Mouse (Mus musculus) megakaryocyte, embryonic 14.5 days (primary cell): ENCODE data around the gene Dpy19l3. TPM values are rescaled to one million over a fixed set of nuclear protein-coding genes. Genes with fewer than 3 reads are reported as not detected.

Experiments used
- H3K27me3 ChIP-seq: replicated peaks from 2 replicates; pipeline ENCODE3; 2012; ENCODE audit warnings: inconsistent platforms
- H3K36me3 ChIP-seq: replicated peaks from 2 replicates; pipeline ENCODE3; 2012; ENCODE audit warnings: low read length, inconsistent platforms, mixed read lengths
- H3K4me1 ChIP-seq: 2 replicates; pipeline ENCODE4 v1.6.1; 2012; ENCODE audit warnings: inconsistent platforms
- H3K4me3 ChIP-seq: replicated peaks from 2 replicates; pipeline ENCODE3; 2012; ENCODE audit warnings: moderate library complexity, mild to moderate bottlenecking, inconsistent platforms
- H3K9me3 ChIP-seq: 2 replicates; pipeline ENCODE4 v1.6.1; 2012; ENCODE audit warnings: inconsistent platforms
- FLI1 ChIP-seq: IDR thresholded peaks from 2 replicates; pipeline ENCODE4 v1.6.1; 2012; ENCODE audit warnings: low read length, inconsistent platforms, mixed read lengths
- GATA1 ChIP-seq: IDR thresholded peaks from 3 replicates; pipeline ENCODE4 v1.6.1; 2012; ENCODE audit warnings: mixed read lengths, low read length, inconsistent platforms, borderline replicate concordance
- polyA plus RNA-seq: library from polyadenylated mRNA; stranded (reverse); fragments of >175 nt; gene quantifications from 2 replicates; pipeline ENCODE4 v1.2.3, GENCODE M21; 2012; ENCODE audit warnings: low replicate concordance; ENCODE audit not compliant: insufficient read depth

The Dpy19l3 gene
- 5.1 TPM in 1 of 2 replicates, not detected in the other for polyA plus RNA-seq

GRCm38 (mm10) chr7:35754033-35754885 is at the start of gene Dpy19l3:
TSS of gene Dpy19l3 (minus strand) at chr7:35754454.
- no peaks in the 10 kb centered on the region for H3K27me3 ChIP-seq
- peaks cover 55% of the 10 kb centered on the region for H3K4me1 ChIP-seq
- H3K4me3 ChIP-seq: peak within 1 kb of the TSS; percentile 98
- no peaks in the 10 kb centered on the region for H3K9me3 ChIP-seq
- peaks cover 24% of the 10 kb centered on the region for H3K36me3 ChIP-seq
- TF ChIP-seq FLI1 (0 out of 2 replicates have a peak, but pooled peaks have one; percentile 48), GATA1 (no peak)

GRCm38 (mm10) chr7:35802906-35803595 is 48.8 kb upstream of the Dpy19l3 start, which contains the start of gene Zfp507:
TSS of gene Zfp507 (minus strand) at chr7:35803003.
- no peak for TF ChIP-seq GATA1
- no peak for TF ChIP-seq FLI1
- Histone ChIP-seq H3K4me3 (peak within 1 kb of the TSS; percentile 95), H3K4me1 (peaks cover 26% of the 10 kb centered on the region)

GRCm38 (mm10) chr7:35802201-35802905 is 48.1 kb upstream of the Dpy19l3 start:
- TF ChIP-seq GATA1 (no peak), FLI1 (no peak)
- peaks cover 39% of the 10 kb centered on the region for H3K36me3 ChIP-seq
- peak overlapping the region; percentile 95 for H3K4me3 ChIP-seq
- peaks cover 33% of the 10 kb centered on the region for H3K4me1 ChIP-seq
- peaks cover 16% of the 10 kb centered on the region for H3K27me3 ChIP-seq
- H3K9me3 ChIP-seq: peaks cover 8% of the 10 kb centered on the region

More at GRCm38 (mm10) chr7:35802906-35803595, 48.8 kb upstream of the Dpy19l3 start, which contains the start of gene Zfp507:
- Histone ChIP-seq H3K27me3 (peaks cover 16% of the 10 kb centered on the region), H3K9me3 (peaks cover 8% of the 10 kb centered on the region), H3K36me3 (peaks cover 32% of the 10 kb centered on the region)

- H3K4me1 ChIP-seq: peaks cover 84% of the 10 kb centered on the region
- peaks cover 7% of the 10 kb centered on the region for H3K27me3 ChIP-seq
- H3K4me3 ChIP-seq: peak overlapping the region; percentile 79
- no peak for TF ChIP-seq FLI1
- TF ChIP-seq GATA1: no peak
- H3K9me3 ChIP-seq: peaks cover 8% of the 10 kb centered on the region
- peaks cover 83% of the 10 kb centered on the region for H3K36me3 ChIP-seq
Measured at GRCm38 (mm10) chr7:35796123-35796522, 41.9 kb upstream of the Dpy19l3 start.

- Histone ChIP-seq H3K9me3 (peaks cover 3% of the 10 kb centered on the region), H3K4me3 (no peak overlapping the region), H3K27me3 (peaks cover 7% of the 10 kb centered on the region), H3K36me3 (peaks cover 83% of the 10 kb centered on the region), H3K4me1 (peaks cover 89% of the 10 kb centered on the region)
- TF ChIP-seq GATA1: no peak
- TF ChIP-seq FLI1: no peak
Measured at GRCm38 (mm10) chr7:35794145-35794664, 40.0 kb upstream of the Dpy19l3 start.

- peaks cover 83% of the 10 kb centered on the region for H3K36me3 ChIP-seq
- TF ChIP-seq GATA1: no peak
- TF ChIP-seq FLI1: no peak
- no peaks in the 10 kb centered on the region for H3K9me3 ChIP-seq
- H3K27me3 ChIP-seq: peaks cover 7% of the 10 kb centered on the region
- peaks cover 79% of the 10 kb centered on the region for H3K4me1 ChIP-seq
- peak overlapping the region; percentile 57 for H3K4me3 ChIP-seq
Measured at GRCm38 (mm10) chr7:35792150-35792848, 38.0 kb upstream of the Dpy19l3 start.

GRCm38 (mm10) chr7:35790926-35791325 is 36.7 kb upstream of the Dpy19l3 start:
- Histone ChIP-seq H3K9me3 (no peaks in the 10 kb centered on the region), H3K36me3 (peaks cover 94% of the 10 kb centered on the region)
- no peak for TF ChIP-seq FLI1
- TF ChIP-seq GATA1: no peak

GRCm38 (mm10) chr7:35790201-35790600 is 35.9 kb upstream of the Dpy19l3 start:
- H3K4me1 ChIP-seq: peaks cover 58% of the 10 kb centered on the region
- H3K9me3 ChIP-seq: no peaks in the 10 kb centered on the region
- no peak overlapping the region for H3K4me3 ChIP-seq
- peaks cover 98% of the 10 kb centered on the region for H3K36me3 ChIP-seq
- TF ChIP-seq FLI1 (no peak), GATA1 (no peak)
- H3K27me3 ChIP-seq: peaks cover 7% of the 10 kb centered on the region

More at GRCm38 (mm10) chr7:35790926-35791325, 36.7 kb upstream of the Dpy19l3 start:
- H3K4me1 ChIP-seq: peaks cover 66% of the 10 kb centered on the region
- no peak overlapping the region for H3K4me3 ChIP-seq
- peaks cover 7% of the 10 kb centered on the region for H3K27me3 ChIP-seq
